Mouse (Mus musculus) G1E (cell line): ENCODE measurements around the gene Map4k5.

Source experiments
- CTCF ChIP-seq: IDR thresholded peaks from 2 replicates; pipeline ENCODE4 v1.5.1; 2012; ENCODE audit warnings: low read depth, low read length, inconsistent platforms, mixed read lengths
- GATA1 ChIP-seq: IDR thresholded peaks from 2 replicates; pipeline ENCODE4 v1.6.1; 2012; ENCODE audit warnings: borderline replicate concordance, low read length, inconsistent platforms, mixed read lengths
- GATA2 ChIP-seq: IDR thresholded peaks from 2 replicates; pipeline ENCODE4 v1.6.1; 2012; ENCODE audit warnings: low read depth, low read length, inconsistent platforms, borderline replicate concordance
- TAL1 ChIP-seq: conservative IDR thresholded peaks from 2 replicates; pipeline ENCODE4 v1.6.1; 2012; ENCODE audit warnings: low read depth, low read length, inconsistent platforms, mixed read lengths

DNA sequence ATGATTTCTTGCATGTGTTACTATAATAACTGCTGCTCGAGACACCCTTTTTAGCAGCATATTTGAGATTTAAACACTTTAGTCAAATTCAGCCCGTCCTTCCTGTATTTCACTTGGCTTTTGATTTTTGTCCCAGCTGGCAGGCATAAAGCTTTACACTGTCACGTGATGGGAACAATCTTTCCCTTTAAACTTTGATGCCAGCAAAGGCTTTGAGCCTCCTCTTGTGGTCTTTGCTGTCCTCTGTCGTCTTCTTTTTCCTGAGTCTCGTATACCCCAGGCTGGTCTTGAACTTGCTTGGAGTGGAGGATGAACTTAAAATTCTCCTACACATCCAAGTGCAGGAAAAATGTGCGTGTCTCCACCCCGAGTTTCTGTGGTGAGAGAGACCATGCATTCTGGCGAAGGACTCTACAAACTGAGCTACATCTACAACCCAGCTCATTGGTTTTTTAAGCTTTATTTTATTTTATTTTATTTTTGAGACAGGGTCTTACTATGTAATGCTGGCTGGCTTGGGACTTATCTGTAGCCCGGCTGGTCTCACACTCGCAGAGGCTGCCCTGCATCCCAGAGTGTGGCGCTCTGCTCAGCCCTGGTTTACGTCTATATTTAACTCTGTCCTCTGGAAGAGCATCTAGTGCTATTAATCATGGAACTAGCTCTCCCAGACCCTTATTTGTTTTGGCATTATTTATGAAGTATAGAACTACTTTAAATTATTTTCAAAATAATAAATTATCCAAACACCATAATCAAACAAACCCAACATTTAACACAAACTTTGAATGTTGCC is 44.7 kb downstream of the Map4k5 start:
- TF ChIP-seq CTCF (no peak), GATA1 (no peak), GATA2 (no peak), TAL1 (no peak)
